Mouse (Mus musculus) E14TG2a.4 (cell line): ENCODE measurements around the gene Katna1.
A peak's percentile ranks its signal among the peaks of the same experiment; 100 is the strongest.

Source experiments
- H3K27me3 ChIP-seq: 2 replicates; pipeline ENCODE4 v1.6.1; 2014; ENCODE audit warnings: low read length, control low read depth; ENCODE audit not compliant: insufficient read depth
- H3K36me3 ChIP-seq: 2 replicates; pipeline ENCODE4 v1.6.1; 2014; ENCODE audit warnings: low read length, control low read depth; ENCODE audit not compliant: insufficient read depth
- H3K4me1 ChIP-seq: replicated peaks from 2 replicates; pipeline ENCODE4 v1.6.1; 2014; ENCODE audit warnings: low read depth, low read length, control low read depth
- H3K4me3 ChIP-seq: replicated peaks from 2 replicates; pipeline ENCODE4 v1.5.1; 2014; ENCODE audit warnings: mild to moderate bottlenecking, low read length
- H3K9me3 ChIP-seq: 2 replicates; pipeline ENCODE4 v1.6.1; 2014; ENCODE audit warnings: low read length, control low read depth
- CTCF ChIP-seq: conservative IDR thresholded peaks from 2 replicates; pipeline ENCODE4 v1.5.1; 2014; ENCODE audit warnings: low read length
- NANOG ChIP-seq: IDR thresholded peaks from 2 replicates; pipeline ENCODE4 v1.6.1; 2014; ENCODE audit warnings: borderline replicate concordance, low read length, mixed read lengths
- POU5F1 ChIP-seq: IDR thresholded peaks from 2 replicates; pipeline ENCODE4 v1.6.1; 2014; ENCODE audit warnings: low read length, borderline replicate concordance

The Katna1 gene

DNA sequence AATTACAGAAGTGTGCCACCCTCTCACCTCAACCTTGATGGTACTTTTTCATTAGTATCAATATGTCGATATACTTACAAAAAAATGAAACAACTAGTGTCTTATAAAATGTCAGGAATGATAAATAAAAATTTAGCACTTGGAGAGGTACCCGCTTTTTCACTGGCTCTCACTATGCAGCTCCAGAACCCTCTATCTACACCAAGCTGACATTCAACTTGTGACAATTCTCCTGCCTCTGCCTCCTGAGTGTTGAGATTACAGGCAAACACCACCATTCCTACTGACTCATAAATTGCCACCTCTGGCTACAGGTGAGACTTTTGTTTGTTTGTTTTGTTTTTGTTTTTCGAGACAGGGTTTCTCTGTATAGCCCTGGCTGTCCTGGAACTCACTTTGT is 55.4 kb downstream of the Katna1 start:
- peak overlapping the region; percentile 99 for H3K4me3 ChIP-seq
- H3K36me3 ChIP-seq = peaks cover 7% of the 10 kb centered on the region
- H3K9me3 ChIP-seq = no peaks in the 10 kb centered on the region
- 0 out of 2 replicates have a peak, but pooled peaks cover 3% of the 10 kb centered on the region for H3K27me3 ChIP-seq
- no peak for TF ChIP-seq POU5F1
- TF ChIP-seq CTCF = no peak
- TF ChIP-seq NANOG = no peak
- peaks cover 8% of the 10 kb centered on the region for H3K4me1 ChIP-seq

DNA sequence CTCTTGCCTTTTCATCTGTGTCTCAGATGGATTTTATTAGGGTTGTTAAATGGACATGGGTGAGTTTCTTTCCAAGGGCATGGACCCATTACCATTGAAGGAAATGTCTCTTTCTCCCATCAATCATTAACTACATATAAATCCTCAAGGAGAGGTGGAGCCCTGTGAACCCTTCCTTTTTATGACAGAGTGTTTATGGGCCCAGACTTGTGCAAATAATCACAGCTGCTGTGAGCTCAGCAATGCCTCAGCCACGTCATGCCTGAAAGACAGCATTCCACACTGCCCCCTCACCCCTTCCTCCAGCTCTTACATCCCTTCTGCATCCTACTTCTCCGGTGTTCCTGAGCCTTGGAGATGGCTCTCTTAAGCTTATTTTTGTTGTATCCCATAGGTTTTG is 61.5 kb downstream of the Katna1 start:
- Histone ChIP-seq H3K4me1 (peaks cover 21% of the 10 kb centered on the region), H3K36me3 (peaks cover 18% of the 10 kb centered on the region), H3K9me3 (no peaks in the 10 kb centered on the region), H3K27me3 (no peaks in the 10 kb centered on the region; the same call in 1 of the 2 replicates), H3K4me3 (no peak overlapping the region)
- TF ChIP-seq CTCF = no peak
- TF ChIP-seq NANOG = no peak
- no peak for TF ChIP-seq POU5F1

DNA sequence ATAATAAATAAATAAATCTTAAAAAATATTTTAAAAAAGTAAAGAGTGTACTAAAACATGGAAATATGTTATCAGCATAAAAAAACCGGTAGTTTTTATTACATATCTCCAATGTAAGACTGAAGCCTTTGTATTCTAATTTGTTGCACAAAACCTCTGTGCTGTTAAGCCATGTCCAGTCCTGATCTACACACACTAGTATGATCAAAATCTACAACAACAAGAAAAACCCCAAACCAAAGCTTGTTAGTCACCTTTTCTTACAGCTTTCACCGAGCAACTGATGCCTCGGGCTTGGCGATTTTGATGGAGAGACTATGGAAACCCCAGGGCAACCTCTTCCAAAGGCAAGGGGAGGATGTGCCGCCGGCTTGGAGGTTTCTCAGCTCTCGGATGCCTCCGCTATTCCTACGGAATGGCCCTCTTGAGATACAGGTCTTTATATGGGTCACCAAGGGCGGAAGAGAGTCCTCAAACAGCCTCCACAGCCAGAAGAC is 66.5 kb downstream of the Katna1 start:
- H3K4me1 ChIP-seq = peaks cover 34% of the 10 kb centered on the region
- H3K9me3 ChIP-seq = no peaks in the 10 kb centered on the region
- H3K27me3 ChIP-seq = no peaks in the 10 kb centered on the region
- peak overlapping the region; percentile 96 for H3K4me3 ChIP-seq
- TF ChIP-seq CTCF (no peak), POU5F1 (no peak), NANOG (no peak)
- peaks cover 47% of the 10 kb centered on the region for H3K36me3 ChIP-seq

DNA sequence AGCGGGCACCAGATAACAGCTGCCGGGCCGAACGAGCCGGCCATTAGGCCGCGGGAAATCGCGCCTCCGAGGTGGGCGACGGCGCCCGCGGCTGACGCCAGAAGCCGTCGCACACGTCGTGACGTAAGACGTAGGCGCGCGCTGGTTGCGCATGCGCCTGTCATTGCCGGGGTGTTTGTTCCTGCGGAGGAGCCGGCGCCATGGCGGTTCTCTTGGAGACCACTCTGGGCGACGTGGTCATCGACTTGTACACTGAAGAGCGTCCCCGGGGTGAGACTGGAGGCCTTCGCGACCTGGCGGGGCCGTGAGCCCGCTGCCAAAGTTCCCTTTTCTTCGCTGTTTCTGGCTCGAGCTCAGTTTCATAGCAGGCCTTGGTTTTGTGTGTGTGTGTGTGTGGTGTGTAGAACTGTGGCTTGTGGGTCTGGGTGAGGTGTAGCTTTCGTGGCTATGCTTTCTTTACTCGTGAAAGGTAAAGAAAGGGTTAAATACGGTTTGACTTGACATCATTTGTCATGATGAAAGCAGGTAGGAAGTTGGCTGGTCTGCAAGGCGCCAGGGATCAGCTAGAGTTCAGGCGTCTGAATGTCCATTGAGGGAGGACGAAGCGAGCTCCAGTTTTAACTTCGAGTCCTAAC is 67.1 kb downstream of the Katna1 start, which contains the start of the genes Ginm1 and Ppil4:
TSS of gene Ginm1 (minus strand) at position 74 of the 635 bp plus-strand sequence.
TSS of gene Ppil4 (plus strand) at position 141 of the 635 bp plus-strand sequence.
- Histone ChIP-seq H3K9me3 (no peaks in the 10 kb centered on the region), H3K27me3 (no peaks in the 10 kb centered on the region), H3K4me3 (peak within 1 kb of the TSS; percentile 96), H3K36me3 (peaks cover 52% of the 10 kb centered on the region), H3K4me1 (peaks cover 34% of the 10 kb centered on the region)
- TF ChIP-seq POU5F1 (no peak), NANOG (no peak), CTCF (no peak)

DNA sequence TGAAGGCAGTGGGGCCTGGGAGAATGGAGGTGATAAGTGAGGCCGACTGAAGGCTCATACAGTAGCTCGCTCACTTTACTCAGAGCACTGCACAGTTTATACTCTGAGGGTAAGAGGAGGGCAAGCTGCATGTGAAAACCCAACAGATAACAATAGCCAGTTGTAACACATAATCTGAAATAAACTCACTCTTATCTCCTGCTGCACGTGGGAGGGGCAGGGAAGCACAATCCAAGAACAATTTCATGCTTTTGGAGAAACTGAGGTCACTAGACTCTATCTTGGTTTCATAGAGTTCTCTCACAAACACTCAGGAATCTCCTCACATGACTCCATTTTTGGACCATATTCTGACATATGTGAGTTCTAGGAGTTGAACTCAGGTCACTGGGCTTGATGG is 75.5 kb downstream of the Katna1 start:
- Histone ChIP-seq H3K9me3 (no peaks in the 10 kb centered on the region), H3K4me1 (no peaks in the 10 kb centered on the region), H3K4me3 (no peak overlapping the region), H3K36me3 (peaks cover 98% of the 10 kb centered on the region), H3K27me3 (no peaks in the 10 kb centered on the region)
- TF ChIP-seq POU5F1 (no peak), NANOG (no peak)

DNA sequence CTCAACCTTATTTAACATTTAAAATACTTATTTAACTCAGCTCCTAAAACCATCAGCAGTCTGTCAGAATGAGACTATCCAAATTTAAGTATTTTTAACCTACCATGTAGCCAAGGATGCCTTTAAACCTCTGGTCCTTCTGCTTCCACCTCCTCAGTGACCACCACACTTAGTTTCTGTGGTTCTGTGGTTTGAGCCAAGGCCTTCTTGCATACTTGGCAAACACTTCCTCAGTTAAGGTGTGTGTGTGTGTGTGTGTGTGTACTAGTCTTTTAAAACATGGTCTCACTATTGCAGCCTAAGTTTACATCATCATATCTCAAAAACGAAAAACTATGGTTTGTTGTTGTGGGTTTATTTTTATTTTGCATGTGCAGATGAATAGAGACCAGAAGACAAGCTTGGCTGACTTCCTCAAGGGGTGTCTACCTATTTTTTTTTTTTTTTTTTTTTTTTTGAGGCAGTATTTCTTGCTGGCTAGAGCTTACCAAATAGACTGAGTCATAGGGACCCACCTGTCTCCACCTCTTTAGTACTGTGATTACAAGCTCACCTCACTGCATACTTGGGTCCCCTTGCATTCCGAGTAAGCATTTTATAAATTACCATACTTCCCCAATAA is 76.8 kb downstream of the Katna1 start:
- Histone ChIP-seq H3K27me3 (no peaks in the 10 kb centered on the region), H3K4me3 (no peak overlapping the region), H3K9me3 (no peaks in the 10 kb centered on the region), H3K4me1 (no peaks in the 10 kb centered on the region), H3K36me3 (peaks cover 96% of the 10 kb centered on the region)
- TF ChIP-seq CTCF (no peak), NANOG (no peak), POU5F1 (no peak)

DNA sequence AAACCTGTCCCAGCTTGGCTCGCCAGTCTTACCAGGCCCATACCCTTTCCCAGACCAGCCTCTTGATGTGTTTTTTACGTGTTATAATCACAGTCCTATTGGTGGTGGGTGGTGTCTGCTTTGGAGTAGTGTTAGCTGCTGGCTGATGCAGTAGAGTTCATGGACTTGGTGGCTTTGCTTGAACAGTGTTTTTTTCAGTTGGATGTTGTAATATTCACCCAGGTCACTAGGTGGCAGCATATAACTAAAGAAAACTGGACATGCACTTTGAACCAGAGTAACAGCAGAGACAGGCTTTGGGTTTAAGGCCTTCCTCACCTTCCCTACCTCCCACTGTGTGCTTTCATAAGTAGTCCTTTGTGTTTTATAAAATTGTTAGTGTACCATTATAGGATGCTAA is 84.1 kb downstream of the Katna1 start:
- Histone ChIP-seq H3K9me3 (no peaks in the 10 kb centered on the region), H3K4me1 (no peaks in the 10 kb centered on the region; the same call in 1 of the 2 replicates), H3K36me3 (peaks cover 94% of the 10 kb centered on the region), H3K4me3 (no peak overlapping the region), H3K27me3 (no peaks in the 10 kb centered on the region)
- TF ChIP-seq CTCF = peak; percentile 68
- no peak for TF ChIP-seq POU5F1
- no peak for TF ChIP-seq NANOG
